Mouse (Mus musculus): ENCODE measurements around the gene Gm17606.
A peak's percentile ranks its signal among the peaks of the same experiment; 100 is the strongest.

- TF ChIP-seq MAX (IDR thresholded peaks at IDR 0.05; ENCODE audit: low read length) (no peak), E2F4 (IDR thresholded peaks at IDR 0.05; ENCODE audit: insufficient replicate concordance, low read depth, low read length) (no peak), CTCF (conservative IDR thresholded peaks at IDR 0.05 in 1 of 2, IDR thresholded peaks at IDR 0.05 in 1 of 2; ENCODE audit: low read depth in 2 of 2, low read length in 2 of 2) (peak in 1 of 2 experiments; percentile 51; a peak in 2 of 4 replicates), EP300 (IDR thresholded peaks at IDR 0.05; ENCODE audit: low read length) (no peak)
Observed at GRCm38 (mm10) chr14:54646898-54647636, 6.3 kb downstream of the Gm17606 start.

Measured in CH12.LX (cell line).